Mouse (Mus musculus): ENCODE measurements around the gene Rtn1.

Rtn1 gene
- long read RNA-seq, experiment 1, transcript Rtn1-202 (9 exons, 3,629 nt), result minor isoform, 5 of 39 reads
- long read RNA-seq, experiment 1, transcript Rtn1-201 (7 exons, 1,544 nt), result major isoform, 29 of 39 reads
- long read RNA-seq, experiment 1, partial matches to known transcripts, result 3 of 39 reads
- long read RNA-seq, experiment 1, other reads (novel, unspliced or antisense), result 2 of 39 reads
- long read RNA-seq, experiment 2, transcript Rtn1-201 (7 exons, 1,544 nt), result major isoform, 33 of 43 reads
- long read RNA-seq, experiment 2, partial matches to known transcripts, result 2 of 43 reads
- long read RNA-seq, experiment 2, other reads (novel, unspliced or antisense), result 4 of 43 reads

DNA sequence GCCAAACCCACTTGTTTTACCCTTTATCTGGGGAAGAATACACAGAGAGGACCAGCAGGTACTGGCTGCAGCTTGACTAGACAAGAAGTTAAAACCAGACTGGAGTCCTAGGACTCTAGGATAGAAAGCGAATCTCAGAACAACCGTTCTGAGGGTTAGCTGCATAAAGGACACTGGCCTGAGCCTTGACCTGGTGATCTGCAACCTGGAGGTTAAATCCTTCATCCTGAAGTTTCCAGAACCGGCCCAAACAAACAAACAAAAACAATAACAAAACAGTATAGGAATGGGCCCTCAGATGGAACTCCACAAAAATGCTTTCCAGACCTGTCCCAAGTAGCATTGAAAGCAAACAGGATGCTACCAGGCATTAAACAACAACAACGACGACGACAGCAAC, at the start of gene Rtn1:
Rtn1 (minus strand) TSS at position 101 of the 400 bp plus-strand sequence.
- intact Hi-C loops (cut with DNase I), result no loop called here

GRCm38 (mm10) chr12:72453941-72454340, 45.1 kb upstream of the Rtn1 start:
- intact Hi-C loops (cut with DNase I), result no loop called here

DNA sequence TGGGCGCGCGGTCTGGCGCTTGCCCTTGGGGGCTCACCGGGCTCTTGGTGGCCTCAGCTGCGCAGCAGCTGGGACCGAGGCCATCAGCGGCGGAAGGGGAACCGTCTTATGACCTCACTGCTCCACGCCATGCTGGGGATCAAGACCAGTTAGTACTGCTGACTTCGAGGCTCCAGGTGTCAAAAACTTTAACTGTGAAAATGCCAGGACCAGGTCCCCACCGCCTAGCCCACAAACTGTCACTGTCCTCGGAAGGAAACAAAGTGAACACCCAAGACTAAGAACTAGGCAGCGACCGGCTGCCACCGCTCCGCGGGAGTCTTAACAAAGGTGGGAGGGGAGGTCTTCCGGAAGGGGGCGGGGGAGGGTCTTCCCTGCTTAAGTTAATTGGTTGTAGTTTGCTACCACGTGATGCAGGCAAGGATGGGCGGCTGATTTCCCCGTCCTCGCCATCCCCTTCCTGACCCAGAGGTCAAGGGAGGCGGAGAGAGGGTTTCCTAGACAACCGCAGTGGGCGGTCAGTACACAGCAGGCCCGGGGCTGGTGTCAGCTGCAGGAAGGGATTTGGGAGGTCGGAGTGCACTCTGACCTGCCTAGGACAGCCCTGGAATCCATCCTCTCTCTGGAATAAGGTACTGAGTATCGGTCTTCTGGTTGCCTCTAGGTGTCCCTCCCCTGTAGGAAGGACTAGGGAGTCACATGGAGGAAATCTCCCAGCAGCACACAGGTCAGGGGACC, 33.2 kb upstream of the Rtn1 start, which contains the start of gene Lrrc9:
Lrrc9 (plus strand) TSS at position 28 of the 738 bp plus-strand sequence.
- intact Hi-C loops (cut with DNase I), result no loop called here

GRCm38 (mm10) chr12:72438961-72439480, 30.2 kb upstream of the Rtn1 start:
- intact Hi-C loops (cut with DNase I), result no loop called here

- intact Hi-C loops (cut with DNase I), result no loop called here
Observed at GRCm38 (mm10) chr12:72437676-72438341, 29.0 kb upstream of the Rtn1 start.

DNA sequence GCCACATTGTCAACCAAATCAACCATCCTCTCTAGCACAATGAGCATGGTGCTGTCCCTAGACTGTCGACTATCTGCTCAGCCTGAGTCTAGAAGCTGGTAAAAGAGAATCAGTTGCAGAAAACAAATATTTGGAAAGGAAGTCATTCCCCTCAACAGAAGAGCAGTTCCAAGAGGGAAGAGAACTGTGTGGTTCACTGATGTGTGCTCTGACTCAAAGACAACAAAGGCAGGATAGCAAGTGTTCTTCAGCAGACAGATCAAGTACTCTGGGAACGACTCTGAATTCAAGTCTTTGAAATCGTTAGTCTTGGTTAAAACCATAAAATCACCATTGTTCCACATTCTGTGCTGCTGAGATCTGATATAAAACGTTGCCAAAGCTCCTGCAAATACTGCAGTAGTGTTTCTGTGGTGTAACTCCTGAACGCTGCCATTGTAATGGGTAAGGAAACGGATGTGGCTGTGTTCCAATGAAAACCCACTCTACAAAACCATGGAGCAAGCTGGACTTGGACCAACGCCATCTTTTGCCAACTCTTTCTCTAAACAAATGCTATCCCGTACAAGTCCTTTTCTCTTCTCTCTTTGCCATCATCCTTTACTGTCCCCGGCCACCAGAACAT, 24.5 kb upstream of the Rtn1 start:
- intact Hi-C loops (cut with DNase I), result no loop called here

DNA sequence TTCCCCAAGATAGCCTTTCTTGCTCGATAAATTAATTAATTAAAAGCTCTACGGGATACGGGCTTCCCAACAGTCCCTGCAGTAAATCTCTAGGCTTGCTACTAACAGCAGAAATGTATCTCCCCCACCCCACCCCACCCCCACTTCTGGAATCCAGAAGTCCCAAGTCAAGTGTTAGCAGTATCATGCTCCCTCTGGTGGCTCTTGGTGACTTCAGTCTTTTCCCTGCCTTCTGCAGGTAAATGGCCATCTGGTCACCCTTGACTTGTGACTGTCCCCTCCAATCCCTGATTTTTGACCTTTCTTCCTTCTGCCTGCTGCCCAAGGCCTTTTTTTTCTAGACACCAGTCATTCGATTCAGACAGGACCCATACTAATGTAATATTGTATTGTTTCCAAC, 23.4 kb upstream of the Rtn1 start:
- intact Hi-C loops (cut with DNase I), result no loop called here

- intact Hi-C loops (cut with DNase I), result loop anchor here (2.0 kb wide), 1 partner anchor 323 kb away; no protein-coding TSS in a partner anchor
Observed at GRCm38 (mm10) chr12:72427722-72428126, 18.9 kb upstream of the Rtn1 start.

GRCm38 (mm10) chr12:72422681-72423080, 13.8 kb upstream of the Rtn1 start:
- intact Hi-C loops (cut with DNase I), result no loop called here

- intact Hi-C loops (cut with DNase I), result loop anchor here (5.0 kb wide), 1 partner anchor 315 kb away; no protein-coding TSS in a partner anchor
Observed at GRCm38 (mm10) chr12:72417762-72418161, 8.9 kb upstream of the Rtn1 start.

DNA sequence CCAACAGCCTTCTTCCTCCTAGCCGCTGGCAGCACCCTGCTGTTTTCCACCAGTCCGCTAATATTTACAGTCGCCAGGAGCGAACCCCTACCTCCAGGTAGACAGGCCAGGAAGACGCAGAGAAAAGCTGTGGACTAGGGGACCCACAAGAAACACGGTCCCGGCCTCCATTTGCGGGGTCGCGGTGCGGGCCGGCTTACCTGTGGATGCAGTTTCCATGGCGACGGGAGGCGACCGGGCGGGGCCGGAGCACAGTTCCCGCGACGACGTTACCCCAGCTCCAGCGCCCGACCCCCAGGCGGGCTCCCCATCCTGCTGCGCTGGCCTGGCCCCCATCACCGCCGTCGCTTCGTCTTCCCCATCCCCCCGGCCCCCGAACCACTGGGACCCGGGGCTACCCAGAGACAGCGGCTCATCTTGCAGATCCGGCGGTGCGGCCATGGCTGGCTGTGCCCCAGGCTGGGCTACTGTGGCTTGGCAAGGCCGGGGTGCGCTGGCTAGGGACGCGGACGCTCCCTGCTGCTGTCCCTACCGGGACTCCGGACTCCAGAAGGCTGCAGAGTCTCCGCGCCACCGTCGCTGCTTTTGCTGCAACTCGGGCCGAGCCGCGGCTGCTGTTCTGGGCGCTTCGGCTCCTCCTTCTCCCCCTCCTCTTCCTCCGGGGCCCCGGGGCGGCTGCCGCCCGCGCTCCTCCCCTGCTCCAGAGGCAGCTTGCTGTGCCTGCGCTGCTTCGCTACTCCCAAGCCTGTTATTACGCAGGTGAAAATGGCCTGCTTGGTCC, 553 bp downstream of the Rtn1 start:
- intact Hi-C loops (cut with DNase I), result no loop called here

DNA sequence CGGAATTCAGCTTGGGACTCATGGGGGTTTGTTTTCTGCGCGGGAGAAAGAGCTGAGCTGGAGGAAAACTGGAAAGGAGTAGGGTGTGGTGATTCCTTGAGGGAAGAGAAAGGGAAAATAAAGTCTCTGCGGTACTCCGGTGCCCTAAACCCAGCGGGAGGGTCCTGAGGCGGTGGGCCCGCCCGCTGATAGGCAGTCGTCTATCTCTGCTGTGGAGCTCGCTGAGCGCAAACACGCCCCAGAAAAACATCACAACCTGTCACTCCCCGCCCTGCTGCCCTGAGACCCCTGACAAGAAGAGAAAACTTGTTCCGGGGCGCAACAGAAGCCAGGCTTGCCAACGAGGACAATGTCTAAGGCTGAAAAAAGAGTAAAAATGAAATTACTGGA, 1.1 kb downstream of the Rtn1 start:
- intact Hi-C loops (cut with DNase I), result no loop called here

DNA sequence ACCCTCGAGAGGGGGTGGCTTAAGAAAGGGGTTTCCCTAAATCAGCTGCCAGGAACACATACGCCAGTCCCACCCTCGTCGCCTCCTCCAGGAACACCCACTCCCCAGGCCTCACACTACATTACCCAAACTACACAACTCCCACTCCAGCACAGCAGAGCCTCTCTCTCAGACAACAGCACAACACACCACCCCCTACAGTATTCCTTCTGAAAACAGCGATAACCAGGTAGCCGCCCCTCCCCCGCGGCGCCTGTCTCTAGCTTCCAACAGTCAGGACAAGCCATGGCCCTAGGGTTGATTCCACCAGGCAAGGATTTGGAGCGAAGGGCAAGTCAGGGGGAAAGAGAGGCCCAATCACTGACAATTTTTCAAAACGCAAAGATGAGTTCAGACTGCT, 1.7 kb downstream of the Rtn1 start:
- intact Hi-C loops (cut with DNase I), result no loop called here

DNA sequence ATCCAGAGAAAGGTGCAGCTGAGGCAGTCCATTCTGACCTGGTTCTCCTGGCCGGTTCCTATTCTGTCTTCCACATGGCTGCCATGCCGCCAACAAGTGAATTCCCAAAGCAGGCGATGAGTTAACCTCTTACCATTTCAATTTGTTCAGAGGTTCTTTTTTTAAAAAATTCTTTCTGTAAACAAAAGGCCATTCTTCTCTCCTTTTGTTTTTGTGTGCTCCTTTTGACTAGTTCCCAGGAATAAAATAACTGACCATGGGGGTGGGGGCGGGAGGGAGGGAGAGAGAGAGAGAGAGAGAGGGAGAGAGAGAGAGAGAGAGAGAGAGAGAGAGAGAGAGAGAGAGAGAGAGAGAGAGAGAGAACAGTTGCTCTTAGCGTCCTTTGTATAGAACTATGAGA, 3.8 kb downstream of the Rtn1 start:
- intact Hi-C loops (cut with DNase I), result no loop called here

GRCm38 (mm10) chr12:72393046-72393805, 15.6 kb downstream of the Rtn1 start:
- intact Hi-C loops (cut with DNase I), result no loop called here

DNA sequence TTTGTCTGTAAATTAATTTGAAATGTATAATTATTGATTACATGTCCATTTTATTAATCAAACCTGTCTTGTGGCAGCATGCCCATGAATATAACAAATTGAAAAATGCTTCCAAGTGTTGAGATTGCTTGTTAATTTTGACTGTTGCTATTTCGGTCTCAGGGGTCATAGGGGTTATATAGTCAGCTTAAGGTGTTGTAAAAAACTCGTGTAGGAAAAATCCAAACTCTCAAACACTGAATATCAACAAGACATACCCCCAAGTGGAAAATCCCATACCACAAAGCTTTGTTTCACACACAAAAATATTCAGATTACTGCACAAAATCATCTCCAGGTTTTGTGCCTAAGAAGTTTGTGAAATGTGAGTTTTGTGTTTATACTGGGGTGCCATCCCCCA, 18.5 kb downstream of the Rtn1 start:
- intact Hi-C loops (cut with DNase I), result no loop called here

- intact Hi-C loops (cut with DNase I), result no loop called here
Observed at GRCm38 (mm10) chr12:72389377-72390103, 19.3 kb downstream of the Rtn1 start.

DNA sequence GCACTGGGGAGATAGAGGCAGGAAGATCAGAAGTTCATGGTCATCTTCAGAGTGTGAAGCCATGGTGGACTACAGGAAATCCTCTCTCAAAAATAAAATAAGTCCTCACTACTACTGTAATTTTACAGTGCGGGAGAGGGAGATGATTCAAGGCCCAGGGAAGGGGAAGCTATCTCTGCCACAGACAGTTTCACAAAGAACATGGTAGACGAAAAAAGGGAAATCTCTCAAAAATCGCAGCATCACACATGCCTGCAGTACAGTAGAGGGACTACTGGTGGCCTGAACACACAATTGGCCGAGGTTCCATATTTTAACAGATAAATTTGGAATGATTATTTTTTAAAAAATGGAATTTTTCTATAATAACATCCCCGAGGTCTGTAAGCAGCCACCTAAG, 20.0 kb downstream of the Rtn1 start:
- intact Hi-C loops (cut with DNase I), result no loop called here

GRCm38 (mm10) chr12:72388135-72388534, 20.7 kb downstream of the Rtn1 start:
- intact Hi-C loops (cut with DNase I), result no loop called here

All from adrenal gland (tissue).